Mouse (Mus musculus) kidney, embryonic 16.5 days (tissue): ENCODE results near the gene Soga3. TPM values are rescaled to one million over a fixed set of nuclear protein-coding genes. Genes with fewer than 3 reads are reported as not detected.

Experiments
- ATAC-seq: fragments of 200-750 bp; cut with Nextera tagmentation; 2 replicates; pipeline ENCODE4 v1.8.0; 2017; ENCODE audit warnings: moderate TSS enrichment; ENCODE audit not compliant: low FRiP score, low TSS enrichment
- H3K27ac ChIP-seq: fragments of 300-500 bp; sonication (generic); 2 replicates; pipeline ENCODE4 v1.5.1; 2014; ENCODE audit warnings: low read length
- H3K27me3 ChIP-seq: fragments of 300-500 bp; sonication (generic); 2 replicates; pipeline ENCODE4 v1.6.1; 2014; ENCODE audit warnings: low read length, control low read depth, mixed read lengths; ENCODE audit not compliant: insufficient read depth
- H3K36me3 ChIP-seq: fragments of 300-500 bp; sonication (generic); 2 replicates; pipeline ENCODE4 v1.6.1; 2014; ENCODE audit warnings: low read length, control low read depth, mixed read lengths; ENCODE audit not compliant: insufficient read depth
- H3K4me1 ChIP-seq: fragments of 300-500 bp; sonication (generic); 2 replicates; pipeline ENCODE4 v1.6.1; 2014; ENCODE audit warnings: low read length, control low read depth, mixed read lengths; ENCODE audit not compliant: insufficient read depth
- H3K4me2 ChIP-seq: fragments of 300-500 bp; sonication (generic); replicated peaks from 2 replicates; pipeline ENCODE4 v1.6.1; 2014; ENCODE audit warnings: low read depth, low read length
- H3K4me3 ChIP-seq: fragments of 300-500 bp; sonication (generic); 2 replicates; pipeline ENCODE4 v1.5.1; 2014; ENCODE audit warnings: mild to moderate bottlenecking, low read length
- H3K9ac ChIP-seq: fragments of 300-500 bp; sonication (generic); replicated peaks from 2 replicates; pipeline ENCODE4 v1.6.1; 2014; ENCODE audit warnings: low read length
- H3K9me3 ChIP-seq: fragments of 300-500 bp; sonication (generic); 2 replicates; pipeline ENCODE4 v1.6.1; 2016; ENCODE audit warnings: low read length, control low read depth
- WGBS: fragments of 180-500 bp; shearing (Covaris S2); extraction: QIAGEN DNeasy Blood & Tissue Kit; methylation state at CpG from one replicate; pipeline ENCODE4 v1.1.7; 2014; 5-methylcytosine and 5-hydroxymethylcytosine counted together
- polyA plus RNA-seq: library from polyadenylated mRNA; unstranded; fragments of >200 nt; fragmentation: Nextera tagmentation; extraction: Ambion mirVana; gene quantifications from 2 replicates; pipeline ENCODE4 v1.2.1, GENCODE M21; 2015

Soga3 gene
- polyA plus RNA-seq, 1 experiment from 2014 or later = 0.35 TPM

GRCm38 (mm10) chr10:29200609-29201008 lies 57.0 kb downstream of the Soga3 start:
- no peak overlapping the region for H3K4me3 ChIP-seq
- no peak overlapping the region for H3K9ac ChIP-seq
- H3K4me1 ChIP-seq = no peaks in the 10 kb centered on the region
- H3K9me3 ChIP-seq = peaks cover 7% of the 10 kb centered on the region
- H3K36me3 ChIP-seq = no peaks in the 10 kb centered on the region
- no peaks in the 10 kb centered on the region for H3K27me3 ChIP-seq
- no peak overlapping the region for H3K27ac ChIP-seq
- H3K4me2 ChIP-seq = no peak overlapping the region
- no peak for ATAC-seq
- 86% methylated on average over 1 of the region's 1 CpGs for WGBS

GRCm38 (mm10) chr10:29206730-29207129 lies 63.1 kb downstream of the Soga3 start:
- Histone ChIP-seq H3K4me3 (no peak overlapping the region), H3K4me1 (no peaks in the 10 kb centered on the region), H3K4me2 (no peak overlapping the region), H3K27ac (no peak overlapping the region), H3K36me3 (no peaks in the 10 kb centered on the region), H3K27me3 (no peaks in the 10 kb centered on the region), H3K9ac (no peak overlapping the region), H3K9me3 (no peaks in the 10 kb centered on the region)
- no peak for ATAC-seq

GRCm38 (mm10) chr10:29208735-29209134 lies 65.1 kb downstream of the Soga3 start:
- no peak for ATAC-seq
- H3K27me3 ChIP-seq = no peaks in the 10 kb centered on the region
- H3K4me1 ChIP-seq = no peaks in the 10 kb centered on the region
- no peak overlapping the region for H3K27ac ChIP-seq
- no peak overlapping the region for H3K4me3 ChIP-seq
- no peaks in the 10 kb centered on the region for H3K9me3 ChIP-seq
- H3K9ac ChIP-seq = no peak overlapping the region
- H3K4me2 ChIP-seq = no peak overlapping the region
- 50% methylated on average over 3 of the region's 3 CpGs for WGBS
- no peaks in the 10 kb centered on the region for H3K36me3 ChIP-seq

GRCm38 (mm10) chr10:29211453-29211852 lies 67.8 kb downstream of the Soga3 start, which contains the start of gene 9330159F19Rik:
TSS of gene 9330159F19Rik (plus strand) at chr10:29211606.
- Histone ChIP-seq H3K4me1 (no peaks in the 10 kb centered on the region), H3K4me3 (no peak within 1 kb of the TSS), H3K9ac (no peak within 1 kb of the TSS), H3K27me3 (no peaks in the 10 kb centered on the region), H3K4me2 (no peak within 1 kb of the TSS), H3K27ac (no peak within 1 kb of the TSS), H3K9me3 (no peaks in the 10 kb centered on the region), H3K36me3 (no peaks in the 10 kb centered on the region)
- WGBS = 10% methylated on average over 4 of the region's 4 CpGs
- peak; percentile 96 for ATAC-seq

- no peaks in the 10 kb centered on the region for H3K27me3 ChIP-seq
- H3K36me3 ChIP-seq = no peaks in the 10 kb centered on the region
- H3K27ac ChIP-seq = no peak overlapping the region
- ATAC-seq = no peak
- H3K9ac ChIP-seq = no peak overlapping the region
- H3K4me1 ChIP-seq = no peaks in the 10 kb centered on the region
- no peak overlapping the region for H3K4me3 ChIP-seq
- 44% methylated on average over 3 of the region's 3 CpGs for WGBS
- H3K9me3 ChIP-seq = no peaks in the 10 kb centered on the region
- H3K4me2 ChIP-seq = no peak overlapping the region
These were observed 70.0 kb downstream of the Soga3 start for GRCm38 (mm10) chr10:29213534-29214100.

- WGBS = 89% methylated on average over 1 of the region's 1 CpGs
These were observed 73.3 kb downstream of the Soga3 start for GRCm38 (mm10) chr10:29216957-29217356.

GRCm38 (mm10) chr10:29217451-29217850 lies 73.8 kb downstream of the Soga3 start:
- ATAC-seq = no peak
- H3K4me3 ChIP-seq = no peak overlapping the region
- no peaks in the 10 kb centered on the region for H3K36me3 ChIP-seq
- H3K4me2 ChIP-seq = no peak overlapping the region
- H3K9me3 ChIP-seq = no peaks in the 10 kb centered on the region
- 59% methylated on average over 2 of the region's 2 CpGs for WGBS
- H3K9ac ChIP-seq = no peak overlapping the region
- no peak overlapping the region for H3K27ac ChIP-seq
- H3K27me3 ChIP-seq = no peaks in the 10 kb centered on the region
- H3K4me1 ChIP-seq = no peaks in the 10 kb centered on the region

More at GRCm38 (mm10) chr10:29216957-29217356, 73.3 kb downstream of the Soga3 start:
- Histone ChIP-seq H3K36me3 (no peaks in the 10 kb centered on the region), H3K9me3 (no peaks in the 10 kb centered on the region), H3K27ac (no peak overlapping the region), H3K4me2 (no peak overlapping the region), H3K4me1 (no peaks in the 10 kb centered on the region), H3K4me3 (no peak overlapping the region), H3K9ac (no peak overlapping the region), H3K27me3 (no peaks in the 10 kb centered on the region)
- ATAC-seq = no peak

- Histone ChIP-seq H3K4me1 (no peaks in the 10 kb centered on the region), H3K9me3 (no peaks in the 10 kb centered on the region), H3K9ac (no peak overlapping the region), H3K4me2 (no peak overlapping the region), H3K27me3 (no peaks in the 10 kb centered on the region), H3K4me3 (no peak overlapping the region), H3K36me3 (no peaks in the 10 kb centered on the region), H3K27ac (no peak overlapping the region)
- 86% methylated on average over 4 of the region's 4 CpGs for WGBS
- no peak for ATAC-seq
These were observed 81.7 kb downstream of the Soga3 start for GRCm38 (mm10) chr10:29225329-29225728.

GRCm38 (mm10) chr10:29231208-29231607 lies 87.6 kb downstream of the Soga3 start:
- H3K9ac ChIP-seq = no peak overlapping the region
- H3K27me3 ChIP-seq = no peaks in the 10 kb centered on the region
- no peaks in the 10 kb centered on the region for H3K36me3 ChIP-seq
- no peak overlapping the region for H3K4me2 ChIP-seq
- no peaks in the 10 kb centered on the region for H3K4me1 ChIP-seq
- no peaks in the 10 kb centered on the region for H3K9me3 ChIP-seq
- no peak overlapping the region for H3K27ac ChIP-seq
- 86% methylated on average over 2 of the region's 2 CpGs for WGBS
- H3K4me3 ChIP-seq = no peak overlapping the region
- ATAC-seq = no peak
